Mouse (Mus musculus) embryonic stem cell, embryonic (primary cell): ENCODE results near the gene Phc2.

Experiments
- CTCF ChIA-PET, 4 experiments: fragments of 300-600 bp in 2 of 4; fragments of 350-600 bp in 2 of 4; sonication (Branson Sonifier 250); formaldehyde crosslinking; loops; one replicate each; lab custom pipeline; 2022; ENCODE audit warnings: inconsistent platforms in 2 of 4; lab: Charles Lee
- POLR2A ChIA-PET, 4 experiments: fragments of 300-600 bp in 2 of 4; fragments of 350-600 bp in 2 of 4; sonication (Branson Sonifier 250); formaldehyde crosslinking; loops; one replicate each; lab custom pipeline; 2022; ENCODE audit warnings: antibody characterized with exemption in 4 of 4, inconsistent platforms in 1 of 4; lab: Charles Lee

The Phc2 gene

GRCm38 (mm10) chr4:128669229-128669628 is 14.7 kb downstream of the Phc2 start:
- POLR2A ChIA-PET, result interaction anchor here (0.7 to 1.2 kb wide), 4 partner anchors 10 to 174 kb away, joined by 3 read pairs; no protein-coding TSS in a partner anchor

GRCm38 (mm10) chr4:128670566-128671191 is 16.2 kb downstream of the Phc2 start:
- ChIA-PET CTCF (no interaction called here), POLR2A (no interaction called here)

More at GRCm38 (mm10) chr4:128669229-128669628, 14.7 kb downstream of the Phc2 start:
- CTCF ChIA-PET, result interaction anchor here in 1 of 4 experiments (0.6 kb wide), 1 partner anchor 859 kb away, joined by 3 read pairs; no protein-coding TSS in a partner anchor

GRCm38 (mm10) chr4:128672494-128672893 is 18.0 kb downstream of the Phc2 start:
- CTCF ChIA-PET, result interaction anchor here in 1 of 4 experiments (0.8 kb wide), 1 partner anchor 9 kb away, joined by 3 read pairs; no protein-coding TSS in a partner anchor
- POLR2A ChIA-PET, result no interaction called here

- CTCF ChIA-PET, result interaction anchor here in 1 of 4 experiments (0.5 to 0.6 kb wide), 2 partner anchors 96 to 250 kb away, joined by 4 to 5 read pairs; no protein-coding TSS in a partner anchor
Measured at GRCm38 (mm10) chr4:128678564-128679217, 24.2 kb downstream of the Phc2 start.

GRCm38 (mm10) chr4:128681126-128681525 is 26.6 kb downstream of the Phc2 start:
- POLR2A ChIA-PET, result interaction anchor here (0.6 to 1.4 kb wide), 4 partner anchors 12 to 265 kb away, joined by 3 to 6 read pairs (median 3); no protein-coding TSS in a partner anchor
- CTCF ChIA-PET, result interaction anchor here (0.5 to 1.8 kb wide), 12 partner anchors 9 to 1246 kb away, joined by 3 to 6 read pairs (median 3); no protein-coding TSS in a partner anchor

More at GRCm38 (mm10) chr4:128678564-128679217, 24.2 kb downstream of the Phc2 start:
- POLR2A ChIA-PET, result interaction anchor here in 1 of 4 experiments (1.0 kb wide), 1 partner anchor 379 kb away, joined by 3 read pairs; no protein-coding TSS in a partner anchor

- ChIA-PET POLR2A (interaction anchor here in 3 of 4 experiments (0.6 to 1.4 kb wide), 10 partner anchors 11 to 575 kb away, joined by 3 to 17 read pairs (median 3); no protein-coding TSS in a partner anchor), CTCF (interaction anchor here (0.6 to 1.0 kb wide), 14 partner anchors 27 to 1274 kb away, joined by 3 to 13 read pairs (median 4); partner anchors contain the start of gene Zscan20 (in 1 of the 4))
Measured at GRCm38 (mm10) chr4:128682281-128682680, 27.8 kb downstream of the Phc2 start.

- POLR2A ChIA-PET, result no interaction called here
- CTCF ChIA-PET, result interaction anchor here in 2 of 4 experiments (1.0 to 1.2 kb wide), 2 partner anchors 10 to 27 kb away, joined by 5 to 6 read pairs; no protein-coding TSS in a partner anchor
Measured at GRCm38 (mm10) chr4:128683706-128684105, 29.2 kb downstream of the Phc2 start.

GRCm38 (mm10) chr4:128684108-128684507 is 29.6 kb downstream of the Phc2 start:
- POLR2A ChIA-PET, result no interaction called here
- CTCF ChIA-PET, result interaction anchor here in 2 of 4 experiments (0.7 to 1.2 kb wide), 2 partner anchors 27 to 136 kb away, joined by 3 to 5 read pairs; no protein-coding TSS in a partner anchor

GRCm38 (mm10) chr4:128688513-128688913 is 34.0 kb downstream of the Phc2 start:
- ChIA-PET POLR2A (no interaction called here), CTCF (interaction anchor here in 1 of 4 experiments (0.7 kb wide), 1 partner anchor 86 kb away, joined by 7 read pairs; no protein-coding TSS in a partner anchor)

GRCm38 (mm10) chr4:128688976-128689375 is 34.5 kb downstream of the Phc2 start:
- ChIA-PET CTCF (interaction anchor here in 1 of 4 experiments (0.5 to 0.7 kb wide), 3 partner anchors 9 to 128 kb away, joined by 3 to 7 read pairs (median 4); no protein-coding TSS in a partner anchor), POLR2A (interaction anchor here in 1 of 4 experiments (0.6 kb wide), 1 partner anchor 26 kb away, joined by 3 read pairs; no protein-coding TSS in a partner anchor)

GRCm38 (mm10) chr4:128689739-128690304 is 35.3 kb downstream of the Phc2 start:
- CTCF ChIA-PET, result interaction anchor here in 2 of 4 experiments (0.6 to 1.0 kb wide), 4 partner anchors 21 to 1340 kb away, joined by 3 to 4 read pairs (median 3); no protein-coding TSS in a partner anchor
- POLR2A ChIA-PET, result interaction anchor here in 1 of 4 experiments (0.6 kb wide), 1 partner anchor 25 kb away, joined by 3 read pairs; no protein-coding TSS in a partner anchor

GRCm38 (mm10) chr4:128691195-128691594 is 36.7 kb downstream of the Phc2 start:
- POLR2A ChIA-PET, result no interaction called here
- CTCF ChIA-PET, result interaction anchor here in 1 of 4 experiments (0.8 kb wide), 1 partner anchor 20 kb away, joined by 3 read pairs; no protein-coding TSS in a partner anchor

- ChIA-PET POLR2A (interaction anchor here in 2 of 4 experiments (0.6 to 1.5 kb wide), 5 partner anchors 10 to 1672 kb away, joined by 3 to 7 read pairs (median 3); partner anchors contain the start of gene Rnf19b (in 1 of the 2)), CTCF (interaction anchor here in 2 of 4 experiments (0.5 to 0.6 kb wide), 3 partner anchors 420 to 1439 kb away, joined by 3 to 4 read pairs (median 4); no protein-coding TSS in a partner anchor)
Measured at GRCm38 (mm10) chr4:128692149-128692925, 37.8 kb downstream of the Phc2 start.

GRCm38 (mm10) chr4:128693207-128693606 is 38.7 kb downstream of the Phc2 start:
- POLR2A ChIA-PET, result interaction anchor here in 2 of 4 experiments (1.2 to 1.5 kb wide), 2 partner anchors 11 to 12 kb away, joined by 3 to 5 read pairs; no protein-coding TSS in a partner anchor
- CTCF ChIA-PET, result interaction anchor here in 2 of 4 experiments (0.6 to 0.8 kb wide), 2 partner anchors 10 to 527 kb away, joined by 4 to 6 read pairs; no protein-coding TSS in a partner anchor

GRCm38 (mm10) chr4:128694315-128694714 is 39.8 kb downstream of the Phc2 start:
- POLR2A ChIA-PET, result no interaction called here

GRCm38 (mm10) chr4:128695149-128695548 is 40.6 kb downstream of the Phc2 start:
- CTCF ChIA-PET, result interaction anchor here in 1 of 4 experiments (0.8 to 1.1 kb wide), 2 partner anchors 16 kb away, joined by 3 to 4 read pairs; no protein-coding TSS in a partner anchor

More at GRCm38 (mm10) chr4:128694315-128694714, 39.8 kb downstream of the Phc2 start:
- CTCF ChIA-PET, result interaction anchor here in 1 of 4 experiments (1.1 kb wide), 1 partner anchor 17 kb away, joined by 4 read pairs; no protein-coding TSS in a partner anchor

More at GRCm38 (mm10) chr4:128695149-128695548, 40.6 kb downstream of the Phc2 start:
- POLR2A ChIA-PET, result interaction anchor here in 1 of 4 experiments (0.6 kb wide), 2 partner anchors 1465 to 1552 kb away, joined by 7 to 8 read pairs; no protein-coding TSS in a partner anchor
